Mouse (Mus musculus) heart, postnatal 0 days (tissue): ENCODE data around the gene Acad12. TPM values are rescaled to one million over a fixed set of nuclear protein-coding genes. Genes with fewer than 3 reads are reported as not detected.

Source experiments
- ATAC-seq: fragments of 200-750 bp; cut with Nextera tagmentation; 2 replicates; pipeline ENCODE4 v1.8.0; 2017; ENCODE audit warnings: low read depth, moderate number of reproducible peaks, moderate library complexity; ENCODE audit not compliant: insufficient read depth
- DNase-seq: peaks from one replicate; pipeline ENCODE4 v3.0.0-alpha.2; 2016; ENCODE audit warnings: low spot score
- H3K27ac ChIP-seq: fragments of 300-500 bp; sonication (generic); 2 replicates; pipeline ENCODE4 v1.5.1; 2014; ENCODE audit warnings: low read depth, mild to moderate bottlenecking
- H3K27me3 ChIP-seq: fragments of 300-500 bp; sonication (generic); 2 replicates; pipeline ENCODE4 v1.6.1; 2014; ENCODE audit warnings: low read length, mixed read lengths; ENCODE audit not compliant: control insufficient read depth, insufficient read depth
- H3K36me3 ChIP-seq: fragments of 300-500 bp; sonication (generic); replicated peaks from 2 replicates; pipeline ENCODE4 v1.6.1; 2014; ENCODE audit warnings: low read length, mixed read lengths; ENCODE audit not compliant: control insufficient read depth, insufficient read depth
- H3K4me1 ChIP-seq: fragments of 300-500 bp; sonication (generic); 2 replicates; pipeline ENCODE4 v1.6.1; 2014; ENCODE audit warnings: antibody characterized with exemption; ENCODE audit not compliant: control insufficient read depth, insufficient read depth
- H3K4me2 ChIP-seq: fragments of 300-500 bp; sonication (generic); 2 replicates; pipeline ENCODE4 v1.6.1; 2014; ENCODE audit warnings: low read depth, mild to moderate bottlenecking, low read length, moderate library complexity
- H3K4me3 ChIP-seq: fragments of 300-500 bp; sonication (generic); 2 replicates; pipeline ENCODE4 v1.5.1; 2014; ENCODE audit warnings: low read depth, low read length
- H3K9ac ChIP-seq: fragments of 300-500 bp; sonication (generic); replicated peaks from 2 replicates; pipeline ENCODE4 v1.6.1; 2014; ENCODE audit warnings: low read depth, low read length, mixed read lengths
- H3K9me3 ChIP-seq: fragments of 300-500 bp; sonication (generic); replicated peaks from 2 replicates; pipeline ENCODE4 v1.6.1; 2016; ENCODE audit warnings: low read length; ENCODE audit not compliant: control insufficient read depth
- CTCF ChIP-seq: IDR thresholded peaks from 2 replicates; pipeline ENCODE4 v1.5.1; 2016; ENCODE audit warnings: antibody characterized with exemption, control low read depth, low read depth
- EP300 ChIP-seq: IDR thresholded peaks from 2 replicates; pipeline ENCODE4 v1.6.1; 2016; ENCODE audit warnings: antibody characterized with exemption, low read depth
- WGBS: fragments of 180-500 bp; shearing (Covaris S2); extraction: QIAGEN DNeasy Blood & Tissue Kit; methylation state at CpG from one replicate; pipeline ENCODE4 v1.1.7; 2014; 5-methylcytosine and 5-hydroxymethylcytosine counted together
- polyA plus RNA-seq: library from polyadenylated mRNA; unstranded; fragments of >200 nt; fragmentation: Nextera tagmentation; extraction: Ambion mirVana; gene quantifications from 2 replicates; pipeline ENCODE4 v1.2.1, GENCODE M21; 2015
- total RNA-seq: library from RNA; depleted of rRNA; stranded (reverse); fragments of >200 nt; gene quantifications from 2 replicates; pipeline ENCODE4 v1.2.3, GENCODE M21; 2014; ENCODE audit warnings: low replicate concordance; rRNA removed

Acad12 gene
- total and polyA plus RNA-seq, 2 experiments from 2014 or later: 6.9 to 12.3 TPM

GRCm38 (mm10) chr5:121566035-121566681, 52.6 kb downstream of the Acad12 start:
- Histone ChIP-seq H3K27me3 (no peaks in the 10 kb centered on the region), H3K4me2 (no peak overlapping the region), H3K27ac (no peak overlapping the region), H3K9ac (no peak overlapping the region), H3K9me3 (no peaks in the 10 kb centered on the region), H3K36me3 (peaks cover 3% of the 10 kb centered on the region), H3K4me3 (no peak overlapping the region), H3K4me1 (no peaks in the 10 kb centered on the region)
- ATAC-seq (no peak), DNase-seq (no peak)
- TF ChIP-seq EP300 (no peak), CTCF (no peak)
- 88% methylated on average over 16 of the region's 16 CpGs for WGBS

- H3K27ac ChIP-seq: no peak overlapping the region
- 5% methylated on average over 11 of the region's 11 CpGs for WGBS
- ATAC-seq: peak; percentile 55
These were observed 54.3 kb downstream of the Acad12 start for GRCm38 (mm10) chr5:121564468-121564895.

GRCm38 (mm10) chr5:121562436-121562835, 56.3 kb downstream of the Acad12 start:
- H3K27ac ChIP-seq: no peak overlapping the region
- 74% methylated on average over 3 of the region's 3 CpGs for WGBS
- TF ChIP-seq EP300 (no peak), CTCF (no peak)
- no peak overlapping the region for H3K4me2 ChIP-seq
- no peak for DNase-seq
- H3K36me3 ChIP-seq: no peaks in the 10 kb centered on the region; the same call in 1 of the 2 replicates
- ATAC-seq: no peak
- no peaks in the 10 kb centered on the region for H3K4me1 ChIP-seq
- no peaks in the 10 kb centered on the region for H3K27me3 ChIP-seq
- no peaks in the 10 kb centered on the region for H3K9me3 ChIP-seq
- H3K4me3 ChIP-seq: no peak overlapping the region
- no peak overlapping the region for H3K9ac ChIP-seq

More at GRCm38 (mm10) chr5:121564468-121564895, 54.3 kb downstream of the Acad12 start:
- no peak overlapping the region; the same call in 1 of the 2 replicates for H3K4me3 ChIP-seq
- no peaks in the 10 kb centered on the region for H3K4me1 ChIP-seq
- TF ChIP-seq EP300: no peak
- TF ChIP-seq CTCF: peak; percentile 78
- no peaks in the 10 kb centered on the region for H3K9me3 ChIP-seq
- no peak overlapping the region; the same call in 1 of the 2 replicates for H3K9ac ChIP-seq
- H3K27me3 ChIP-seq: no peaks in the 10 kb centered on the region
- peak; percentile 82 for DNase-seq
- H3K36me3 ChIP-seq: peaks cover 3% of the 10 kb centered on the region
- peak overlapping the region; percentile 48 for H3K4me2 ChIP-seq

DNA sequence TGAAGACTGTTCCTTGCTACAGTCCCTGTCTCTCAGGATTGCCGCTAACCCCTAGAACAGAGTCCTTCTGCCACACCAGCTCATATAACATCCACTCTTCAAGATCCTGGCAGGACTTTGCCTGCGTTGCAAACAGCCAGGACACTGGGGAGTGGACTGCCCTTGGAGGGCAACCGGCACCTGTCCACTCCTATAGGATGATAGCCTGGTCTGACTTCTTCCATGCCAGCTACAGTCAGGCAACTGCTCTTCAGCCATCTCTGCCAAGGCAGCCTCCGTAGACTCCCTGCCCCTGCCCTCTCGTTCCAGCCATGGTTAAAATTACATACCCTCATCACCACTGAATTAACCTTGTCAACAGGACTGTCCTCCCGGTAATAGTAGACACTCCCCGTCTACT, 69.5 kb downstream of the Acad12 start:
- H3K27ac ChIP-seq: no peak overlapping the region
- no peak overlapping the region for H3K4me3 ChIP-seq
- 73% methylated on average over 7 of the region's 7 CpGs for WGBS
- H3K4me1 ChIP-seq: peaks cover 10% of the 10 kb centered on the region
- no peak overlapping the region for H3K9ac ChIP-seq
- no peaks in the 10 kb centered on the region for H3K36me3 ChIP-seq
- no peak for TF ChIP-seq CTCF
- no peak for TF ChIP-seq EP300
- ATAC-seq (no peak), DNase-seq (no peak)
- H3K9me3 ChIP-seq: no peaks in the 10 kb centered on the region
- no peaks in the 10 kb centered on the region for H3K27me3 ChIP-seq
- no peak overlapping the region for H3K4me2 ChIP-seq

GRCm38 (mm10) chr5:121547084-121547483, 71.7 kb downstream of the Acad12 start:
- Histone ChIP-seq H3K9ac (no peak overlapping the region), H3K27me3 (no peaks in the 10 kb centered on the region), H3K4me2 (no peak overlapping the region), H3K36me3 (no peaks in the 10 kb centered on the region), H3K4me3 (no peak overlapping the region), H3K4me1 (peaks cover 14% of the 10 kb centered on the region), H3K9me3 (no peaks in the 10 kb centered on the region), H3K27ac (no peak overlapping the region)
- WGBS: 93% methylated on average over 3 of the region's 3 CpGs
- no peak for ATAC-seq
- no peak for DNase-seq
- TF ChIP-seq EP300 (no peak), CTCF (no peak)

Other genes with a start within 250 kb of the Acad12 start
- gene Trafd1, start 233.3 kb downstream of the Acad12 start, total RNA-seq: 83.8 and 113 TPM in 2 replicates
- gene Trafd1, start 233.3 kb downstream of the Acad12 start, polyA plus RNA-seq: 67.2 and 67.7 TPM in 2 replicates
- gene Naa25, start 221.0 kb downstream of the Acad12 start, total RNA-seq: 15.8 and 16.6 TPM in 2 replicates
- gene Naa25, start 221.0 kb downstream of the Acad12 start, polyA plus RNA-seq: 19.9 and 21.4 TPM in 2 replicates
- 6.5 and 11.5 TPM in 2 replicates for gene Tmem116, start 167.0 kb downstream of the Acad12 start, total RNA-seq
- gene Tmem116, start 167.0 kb downstream of the Acad12 start, polyA plus RNA-seq: 7.0 and 7.5 TPM in 2 replicates
- gene Erp29, start 166.4 kb downstream of the Acad12 start, total RNA-seq: 32.5 and 55.4 TPM in 2 replicates
- 89.3 and 96.5 TPM in 2 replicates for gene Erp29, start 166.4 kb downstream of the Acad12 start, polyA plus RNA-seq
- not detected in 2 replicates for gene Adam1b, start 115.5 kb downstream of the Acad12 start, total RNA-seq
- 0.14 TPM in 2 replicates for gene Adam1b, start 115.5 kb downstream of the Acad12 start, polyA plus RNA-seq
- gene Adam1a, start 73.5 kb downstream of the Acad12 start, total RNA-seq: 1.5 and 4.1 TPM in 2 replicates
- gene Adam1a, start 73.5 kb downstream of the Acad12 start, polyA plus RNA-seq: 0.44 and 0.48 TPM in 2 replicates
- 0.11 and 0.15 TPM in 2 replicates for gene Gm42878, start 73.5 kb downstream of the Acad12 start, total RNA-seq
- not detected in 2 replicates for gene Gm42878, start 73.5 kb downstream of the Acad12 start, polyA plus RNA-seq
- gene Mapkapk5, start 73.0 kb downstream of the Acad12 start, total RNA-seq: 61.7 and 65.2 TPM in 2 replicates
- gene Mapkapk5, start 73.0 kb downstream of the Acad12 start, polyA plus RNA-seq: 30.6 and 31.0 TPM in 2 replicates
- 101 and 114 TPM in 2 replicates for gene Aldh2, start 25.1 kb downstream of the Acad12 start, total RNA-seq
- 126 and 127 TPM in 2 replicates for gene Aldh2, start 25.1 kb downstream of the Acad12 start, polyA plus RNA-seq
- 3.7 and 6.1 TPM in 2 replicates for gene Acad10, start 41.6 kb upstream of the Acad12 start, total RNA-seq
- gene Acad10, start 41.6 kb upstream of the Acad12 start, polyA plus RNA-seq: 1.8 and 2.2 TPM in 2 replicates
- 32.9 and 38.0 TPM in 2 replicates for gene Brap, start 41.6 kb upstream of the Acad12 start, total RNA-seq
- gene Brap, start 41.6 kb upstream of the Acad12 start, polyA plus RNA-seq: 20.7 and 23.2 TPM in 2 replicates
- gene Atxn2, start 92.4 kb upstream of the Acad12 start, total RNA-seq: 41.2 and 53.7 TPM in 2 replicates
- 36.8 and 41.7 TPM in 2 replicates for gene Atxn2, start 92.4 kb upstream of the Acad12 start, polyA plus RNA-seq
- 58.5 and 60.4 TPM in 2 replicates for gene Sh2b3, start 218.7 kb upstream of the Acad12 start, total RNA-seq
- 10.1 and 11.4 TPM in 2 replicates for gene Sh2b3, start 218.7 kb upstream of the Acad12 start, polyA plus RNA-seq
- 25.2 and 32.2 TPM in 2 replicates for gene Pheta1, start 230.0 kb upstream of the Acad12 start, total RNA-seq
- 16.4 and 17.8 TPM in 2 replicates for gene Pheta1, start 230.0 kb upstream of the Acad12 start, polyA plus RNA-seq